Mouse (Mus musculus) urinary bladder, postnatal 4 days (tissue): ENCODE results near the gene Coa5.
A peak's percentile ranks its signal among the peaks of the same experiment; 100 is the strongest.

ENCODE experiments used
- DNase-seq, 2 experiments: peaks; one replicate each; pipeline ENCODE4 v3.0.0; 2021 to 2022; ENCODE audit warnings: low spot score in 2 of 2

Coa5 gene

GRCm38 (mm10) chr1:37429366-37430296, at the start of gene Coa5, which contains the start of gene Unc50:
TSS of gene Coa5 (minus strand) at chr1:37430103.
TSS of gene Unc50 (plus strand) at chr1:37430139.
- DNase-seq, result peak; percentile 90 to 91

- DNase-seq, result no peak
These were observed 49.2 kb upstream of the Coa5 start for GRCm38 (mm10) chr1:37479074-37479473.

GRCm38 (mm10) chr1:37478416-37478815, 48.5 kb upstream of the Coa5 start:
- DNase-seq, result no peak

DNA sequence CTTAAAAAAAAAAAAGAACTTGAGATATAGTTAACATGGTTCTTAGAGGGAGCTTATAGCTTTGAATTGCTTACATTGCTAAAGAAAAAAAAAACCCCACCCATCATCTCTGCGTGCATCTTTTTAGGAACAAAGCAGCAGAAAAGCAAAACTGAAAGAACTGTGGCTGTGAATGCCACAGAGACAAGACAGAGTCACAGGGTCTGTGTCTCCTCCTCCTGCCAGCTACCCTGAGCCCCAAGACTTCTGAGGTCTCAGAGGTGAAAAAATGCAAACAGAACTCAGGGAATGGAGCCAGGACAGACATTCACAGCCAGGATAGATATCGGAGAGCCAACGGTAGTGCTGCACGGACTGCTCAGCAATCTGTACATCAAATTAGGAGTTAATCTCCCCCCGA, 48.0 kb upstream of the Coa5 start:
- DNase-seq, result no peak

DNA sequence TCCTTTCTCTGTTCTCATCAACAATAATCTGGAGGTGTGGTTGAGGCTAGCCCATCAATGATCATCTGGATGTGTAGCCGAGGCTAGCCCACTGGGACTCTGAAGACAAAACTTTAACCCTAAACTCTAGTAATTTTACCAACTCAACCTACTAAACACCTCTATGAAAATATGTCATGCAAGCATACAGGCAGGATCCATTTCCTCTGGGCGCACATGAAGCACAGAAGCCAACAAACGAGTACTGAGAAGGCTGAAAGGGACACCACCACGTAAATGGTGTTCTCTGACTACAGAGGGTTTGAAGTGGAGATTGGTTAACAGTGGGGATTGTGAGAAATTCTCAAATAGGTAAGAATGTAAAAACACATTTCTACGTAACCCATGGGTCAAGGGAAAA, 47.3 kb upstream of the Coa5 start:
- no peak for DNase-seq

DNA sequence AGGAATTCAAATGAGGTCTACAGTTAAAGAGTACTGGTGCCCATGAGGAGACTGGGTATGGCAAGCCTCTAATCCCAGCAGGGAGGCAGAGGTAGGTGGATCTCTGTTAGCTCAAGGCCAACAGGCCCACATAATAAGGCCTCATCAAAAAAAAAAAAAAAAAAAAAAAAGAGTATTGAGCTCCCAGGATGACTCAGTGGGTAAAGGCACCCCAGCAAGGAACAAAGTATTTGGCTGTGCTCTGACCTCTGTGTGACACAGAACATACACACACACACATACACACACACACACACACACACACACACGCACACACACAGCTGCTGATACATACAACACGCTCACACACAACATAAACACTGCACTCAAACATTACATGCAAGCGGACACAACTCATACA, 45.4 kb upstream of the Coa5 start:
- no peak for DNase-seq

- DNase-seq, result no peak
These were observed 44.8 kb upstream of the Coa5 start for GRCm38 (mm10) chr1:37474634-37475190.

GRCm38 (mm10) chr1:37474046-37474445, 44.1 kb upstream of the Coa5 start:
- no peak for DNase-seq

GRCm38 (mm10) chr1:37473251-37473650, 43.3 kb upstream of the Coa5 start:
- no peak for DNase-seq

- no peak for DNase-seq
These were observed 41.6 kb upstream of the Coa5 start for GRCm38 (mm10) chr1:37471179-37472148.

GRCm38 (mm10) chr1:37469007-37469406, 39.1 kb upstream of the Coa5 start:
- DNase-seq, result no peak

- DNase-seq, result no peak
These were observed 37.9 kb upstream of the Coa5 start for GRCm38 (mm10) chr1:37467806-37468205.

DNA sequence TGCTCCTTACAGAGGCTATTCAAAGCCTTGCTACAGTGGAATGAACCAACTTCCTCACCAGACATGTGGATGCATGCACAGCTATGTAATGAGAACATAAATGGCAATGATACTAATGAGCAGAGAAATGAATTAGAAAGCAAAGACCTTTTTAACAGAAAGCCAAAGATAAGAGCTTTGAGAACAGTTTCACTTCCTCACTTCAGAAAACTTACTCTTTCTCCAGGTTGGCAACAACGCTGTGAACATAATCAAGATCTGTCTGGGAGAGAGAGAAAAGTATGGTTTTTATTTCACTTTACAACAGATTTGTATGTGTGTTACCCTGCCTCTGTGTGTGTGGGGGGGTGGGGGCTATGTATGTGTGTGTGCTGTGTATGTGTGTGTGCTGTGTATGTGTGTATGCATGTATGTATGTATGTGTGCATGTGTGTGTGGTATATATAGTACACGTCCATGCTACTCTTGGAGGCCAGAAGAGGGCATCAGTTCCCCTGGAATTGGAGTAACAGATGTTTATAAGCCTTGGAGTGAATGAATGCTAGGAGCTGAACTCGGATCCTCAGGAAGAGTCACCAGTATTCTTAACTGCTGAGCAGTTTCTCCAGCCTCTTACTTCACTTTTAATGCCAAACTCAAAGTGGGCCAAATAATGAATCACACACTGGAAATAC, 36.6 kb upstream of the Coa5 start:
- DNase-seq, result no peak

GRCm38 (mm10) chr1:37464878-37465452, 35.1 kb upstream of the Coa5 start:
- DNase-seq, result no peak

DNA sequence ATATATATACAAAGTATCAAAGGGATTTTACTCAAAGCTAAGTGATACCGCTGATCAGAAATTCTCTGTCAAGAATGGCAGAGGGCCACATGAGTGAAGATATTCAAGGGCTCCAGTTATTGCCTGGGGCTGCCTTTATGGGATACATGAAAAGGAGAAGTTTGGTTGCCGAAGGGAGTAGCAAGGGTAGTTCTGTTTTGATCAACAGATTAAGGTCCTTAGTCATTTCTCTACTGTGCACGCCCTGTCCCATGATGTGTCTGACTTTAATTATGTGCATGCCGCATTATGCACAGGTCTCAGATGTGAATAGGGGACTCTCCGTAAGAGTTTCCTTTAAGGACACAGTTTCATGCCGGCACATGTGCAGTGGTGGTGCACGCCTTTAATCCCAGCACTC, 27.6 kb upstream of the Coa5 start:
- no peak for DNase-seq

DNA sequence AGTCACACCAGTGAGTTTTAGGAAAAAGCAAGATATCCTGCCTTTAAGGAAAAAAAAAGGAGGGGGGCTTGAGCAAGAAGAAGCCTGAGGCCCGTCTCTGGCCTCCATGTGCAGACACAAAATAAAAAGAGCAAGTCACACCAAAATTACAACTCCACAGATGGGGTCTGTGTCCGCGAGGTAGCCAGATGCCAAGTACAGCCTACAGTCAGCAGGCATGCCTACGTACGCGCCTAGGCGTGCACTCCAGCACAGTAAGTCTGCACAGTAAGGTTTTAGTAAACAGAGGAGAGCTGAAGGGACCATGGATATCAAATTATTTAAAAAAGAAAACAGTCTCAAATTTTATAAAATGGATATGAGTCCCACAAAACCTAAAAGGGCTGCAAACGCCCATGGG, 21.4 kb upstream of the Coa5 start:
- DNase-seq, result no peak

- peak in 1 of 2 experiments; percentile 66 for DNase-seq
These were observed 18.6 kb upstream of the Coa5 start for GRCm38 (mm10) chr1:37448361-37449095.

DNA sequence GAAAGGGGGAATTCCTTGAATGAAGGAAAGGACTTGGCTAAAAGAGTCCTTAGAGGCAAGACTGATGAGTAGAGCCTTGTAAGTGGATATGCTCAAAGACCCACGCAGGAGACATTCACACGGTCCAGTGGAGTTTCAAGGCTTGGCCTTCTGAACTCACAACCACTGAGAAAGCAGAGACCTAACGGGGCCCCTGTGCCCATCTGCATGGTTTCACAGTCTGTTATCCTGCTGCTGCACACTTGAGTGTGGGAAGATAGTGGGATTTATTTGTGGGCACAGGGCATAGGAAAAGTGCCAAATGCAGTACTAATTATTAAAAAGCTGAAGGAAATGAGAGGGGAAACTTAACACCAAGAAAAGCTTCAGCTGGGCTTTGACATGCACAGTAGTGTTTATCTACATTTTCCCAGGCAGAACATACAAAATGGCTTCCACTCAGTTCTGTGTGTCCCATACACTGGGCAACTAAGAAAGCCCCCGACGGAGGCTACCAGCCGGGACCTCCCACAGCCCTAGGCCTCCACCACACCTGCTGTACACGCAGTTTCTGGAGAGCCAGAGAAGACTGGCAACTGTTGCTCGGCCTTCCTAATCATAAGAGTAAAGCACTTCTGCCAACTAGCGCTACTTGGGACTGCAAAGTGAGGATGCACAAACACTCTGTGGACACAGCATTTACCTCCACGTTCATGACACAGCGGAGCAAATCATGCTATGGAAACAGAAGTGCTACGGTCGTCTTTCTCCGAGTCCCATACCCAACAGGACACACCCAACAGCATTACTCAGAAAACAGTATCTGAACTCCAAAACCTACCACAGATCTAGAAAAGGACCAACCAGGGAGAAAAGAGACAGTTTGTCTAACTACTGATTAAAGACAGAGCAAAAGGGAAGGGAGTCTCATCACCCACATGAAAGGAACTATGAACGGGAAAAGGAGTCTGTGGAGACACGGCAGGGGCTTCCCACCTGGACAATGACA, 13.2 kb upstream of the Coa5 start:
- DNase-seq, result no peak

DNA sequence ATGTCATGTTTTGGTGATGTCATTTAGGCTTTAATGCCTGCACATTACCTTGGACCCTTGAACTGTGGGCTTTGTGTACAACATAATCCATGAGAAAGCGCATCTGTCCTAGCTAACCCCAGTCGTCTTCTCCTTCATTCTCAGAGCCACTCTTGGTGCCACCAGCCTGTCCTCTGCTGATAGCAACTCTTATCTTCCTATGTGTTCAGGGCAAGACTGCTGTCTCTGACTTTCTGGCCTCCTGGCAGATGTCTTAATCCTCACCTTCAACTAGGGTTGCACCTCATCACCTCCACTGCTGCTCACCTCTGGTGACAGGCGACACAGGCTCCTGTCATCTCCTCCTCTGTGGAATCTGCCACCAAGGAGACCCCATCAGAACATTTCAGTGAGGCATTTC, 6.5 kb upstream of the Coa5 start:
- DNase-seq, result no peak
